Mouse (Mus musculus) midbrain, embryonic 12.5 days (tissue): Measurements from ENCODE around the gene Timm13. TPM values are rescaled to one million over a fixed set of nuclear protein-coding genes. Genes with fewer than 3 reads are reported as not detected.

Source experiments
- ATAC-seq: fragments of 200-750 bp; cut with Nextera tagmentation; 2 replicates; pipeline ENCODE4 v1.8.0; 2017; ENCODE audit warnings: low read depth, moderate TSS enrichment, moderate library complexity; ENCODE audit not compliant: low FRiP score
- H3K27ac ChIP-seq: fragments of 300-500 bp; sonication (generic); replicated peaks from 2 replicates; pipeline ENCODE4 v1.5.1; 2016; ENCODE audit warnings: mild to moderate bottlenecking
- H3K27me3 ChIP-seq: fragments of 300-500 bp; sonication (generic); 2 replicates; pipeline ENCODE4 v1.6.1; 2016; ENCODE audit warnings: mild to moderate bottlenecking
- H3K36me3 ChIP-seq: fragments of 300-500 bp; sonication (generic); 2 replicates; pipeline ENCODE4 v1.6.1; 2016
- H3K4me1 ChIP-seq: fragments of 300-500 bp; sonication (generic); 2 replicates; pipeline ENCODE4 v1.6.1; 2016
- H3K4me2 ChIP-seq: fragments of 300-500 bp; sonication (generic); replicated peaks from 2 replicates; pipeline ENCODE4 v1.6.1; 2016; ENCODE audit warnings: mild to moderate bottlenecking, moderate library complexity
- H3K4me3 ChIP-seq: fragments of 300-500 bp; sonication (generic); 2 replicates; pipeline ENCODE4 v1.5.1; 2016; ENCODE audit warnings: mild to moderate bottlenecking
- H3K9ac ChIP-seq: fragments of 300-500 bp; sonication (generic); replicated peaks from 2 replicates; pipeline ENCODE4 v1.6.1; 2016; ENCODE audit warnings: mild to moderate bottlenecking, moderate library complexity
- H3K9me3 ChIP-seq: fragments of 300-500 bp; sonication (generic); 2 replicates; pipeline ENCODE4 v1.6.1; 2016; ENCODE audit warnings: mild to moderate bottlenecking
- WGBS: fragments of 180-500 bp; shearing (Covaris S2); methylation state at CpG from one replicate; pipeline ENCODE4 v1.1.7; 2016; 5-methylcytosine and 5-hydroxymethylcytosine counted together
- polyA plus RNA-seq: library from polyadenylated mRNA; unstranded; fragments of >200 nt; fragmentation: Nextera tagmentation; extraction: Ambion mirVana; gene quantifications from 2 replicates; pipeline ENCODE4 v1.2.1, GENCODE M21; 2016

The Timm13 gene
- polyA plus RNA-seq, 1 experiment from 2014 or later: 308 TPM

DNA sequence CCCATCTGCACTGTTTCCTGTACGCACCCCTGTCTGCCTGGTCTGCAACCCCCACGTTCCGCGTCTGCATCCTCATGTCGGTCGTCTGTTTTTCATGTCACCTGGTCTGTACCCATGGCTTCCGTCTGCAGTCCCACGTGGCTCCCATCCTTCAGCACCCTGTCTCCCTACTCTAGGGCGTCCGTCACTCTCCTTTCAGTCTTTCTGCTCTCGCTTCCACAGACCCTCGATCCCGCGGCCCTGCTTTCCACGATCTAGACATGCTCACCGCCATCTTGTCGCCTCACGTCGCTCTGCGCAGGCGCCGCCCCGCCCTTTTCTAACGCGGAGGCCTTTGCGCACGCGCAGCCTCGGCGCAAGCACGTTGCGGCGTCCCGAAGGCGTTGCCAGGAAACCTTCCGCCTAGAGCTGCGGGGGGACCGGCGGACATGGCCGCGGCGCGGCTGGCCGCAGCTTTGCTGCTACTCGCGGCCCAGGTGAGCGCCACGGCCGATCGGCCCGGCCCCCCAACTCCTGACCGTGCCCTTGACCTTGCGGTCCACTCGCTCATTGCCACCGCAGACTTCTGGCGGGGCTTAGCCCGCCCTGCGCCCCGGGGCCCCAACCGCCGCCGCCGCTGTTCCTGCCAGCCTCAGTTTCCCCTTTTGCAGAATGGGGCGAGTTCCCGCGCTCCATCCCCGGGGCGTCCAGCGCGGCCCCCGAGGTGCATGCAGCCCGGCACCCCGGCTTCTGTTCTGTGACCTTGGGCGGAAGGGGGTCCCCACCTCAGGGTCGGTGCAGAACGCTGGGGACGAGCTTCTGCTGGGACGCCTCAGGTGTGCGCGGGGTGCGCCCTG lies 45.6 kb downstream of the Timm13 start, which contains the start of the genes Lsm7 and Sppl2b:
Lsm7 (minus strand) TSS at position 297 of the 836 bp plus-strand sequence.
Sppl2b (plus strand) TSS at position 363 of the 836 bp plus-strand sequence.
- Histone ChIP-seq H3K4me1 (peaks cover 36% of the 10 kb centered on the region), H3K4me3 (peak within 1 kb of the TSS; percentile 94), H3K9me3 (no peaks in the 10 kb centered on the region), H3K9ac (peak within 1 kb of the TSS; percentile 89), H3K27ac (peak within 1 kb of the TSS; percentile 46), H3K4me2 (peak within 1 kb of the TSS; percentile 99), H3K36me3 (peaks cover 28% of the 10 kb centered on the region), H3K27me3 (no peaks in the 10 kb centered on the region)
- ATAC-seq: peak; percentile 85
- under 1% methylated on average over 81 of the region's 81 CpGs for WGBS

Other genes with a start within 250 kb of the Timm13 start
- 82.7 and 95.3 TPM in 2 replicates for gene Btbd2, start 243.9 kb downstream of the Timm13 start, polyA plus RNA-seq
- gene Mknk2, start 222.9 kb downstream of the Timm13 start, polyA plus RNA-seq: 83.6 and 86.5 TPM in 2 replicates
- 60.4 and 67.0 TPM in 2 replicates for gene Mob3a, start 199.0 kb downstream of the Timm13 start, polyA plus RNA-seq
- 24.9 and 29.9 TPM in 2 replicates for gene Izumo4, start 198.8 kb downstream of the Timm13 start, polyA plus RNA-seq
- gene Ap3d1, start 158.7 kb downstream of the Timm13 start, polyA plus RNA-seq: 94.0 and 99.1 TPM in 2 replicates
- gene Dot1l, start 145.8 kb downstream of the Timm13 start, polyA plus RNA-seq: 26.9 and 30.8 TPM in 2 replicates
- gene Sf3a2, start 102.8 kb downstream of the Timm13 start, polyA plus RNA-seq: 68.5 and 70.8 TPM in 2 replicates
- gene Plekhj1, start 102.3 kb downstream of the Timm13 start, polyA plus RNA-seq: 137 and 148 TPM in 2 replicates
- gene Amh, start 95.7 kb downstream of the Timm13 start, polyA plus RNA-seq: 0.10 TPM in 1 of 2 replicates, not detected in the other
- gene Jsrp1, start 87.5 kb downstream of the Timm13 start, polyA plus RNA-seq: 0.38 and 0.50 TPM in 2 replicates
- 1,390 and 1,564 TPM in 2 replicates for gene Oaz1, start 74.3 kb downstream of the Timm13 start, polyA plus RNA-seq
- gene Lingo3, start 56.9 kb downstream of the Timm13 start, polyA plus RNA-seq: 0.77 and 1.0 TPM in 2 replicates
- gene Lsm7, start 45.8 kb downstream of the Timm13 start, polyA plus RNA-seq: 250 and 263 TPM in 2 replicates
- gene Sppl2b, start 45.7 kb downstream of the Timm13 start, polyA plus RNA-seq: 44.6 and 47.1 TPM in 2 replicates
- gene Tmprss9, start 29.1 kb downstream of the Timm13 start, polyA plus RNA-seq: 0.08 and 0.14 TPM in 2 replicates
- 61.7 and 62.0 TPM in 2 replicates for gene Lmnb2, start 17.3 kb upstream of the Timm13 start, polyA plus RNA-seq
- gene Gadd45b, start 29.1 kb upstream of the Timm13 start, polyA plus RNA-seq: 8.7 and 11.8 TPM in 2 replicates
- gene Gng7, start 114.0 kb upstream of the Timm13 start, polyA plus RNA-seq: 8.8 and 9.3 TPM in 2 replicates
- gene Diras1, start 124.7 kb upstream of the Timm13 start, polyA plus RNA-seq: 11.3 and 13.4 TPM in 2 replicates
- gene Slc39a3, start 136.5 kb upstream of the Timm13 start, polyA plus RNA-seq: 33.1 and 34.9 TPM in 2 replicates
- 262 and 271 TPM in 2 replicates for gene Sgta, start 159.2 kb upstream of the Timm13 start, polyA plus RNA-seq
- gene Thop1, start 169.1 kb upstream of the Timm13 start, polyA plus RNA-seq: 56.9 and 58.3 TPM in 2 replicates
- gene Creb3l3, start 197.9 kb upstream of the Timm13 start, polyA plus RNA-seq: 0.22 and 0.28 TPM in 2 replicates
- 245 and 248 TPM in 2 replicates for gene Map2k2, start 204.9 kb upstream of the Timm13 start, polyA plus RNA-seq
- 14.6 and 15.9 TPM in 2 replicates for gene Zbtb7a, start 234.3 kb upstream of the Timm13 start, polyA plus RNA-seq